Mouse (Mus musculus): Measurements from ENCODE around the gene Tmem240. TPM values are rescaled to one million over a fixed set of nuclear protein-coding genes. Genes with fewer than 3 reads are reported as not detected.
"Not testable (repeated sequence)": the region's sequence is repeated elsewhere in the genome, so short reads cannot be mapped to it uniquely, and the experiment has no call there.

The Tmem240 gene
- polyA plus RNA-seq (2012; ENCODE audit: insufficient read depth, insufficient read length, missing spikeins), result 0.46 TPM in 1 of 2 replicates, not detected in the other

- Histone ChIP-seq H3K27ac (replicated peaks; ENCODE audit: low read depth, low read length) (peak within 1 kb of the TSS; percentile 79), H3K4me3 (ENCODE audit: insufficient read depth, low read depth, low read length) (peak within 1 kb of the TSS; percentile 73), H3K4me1 (ENCODE audit: control insufficient read depth, insufficient read depth, insufficient read length, low read length) (no peaks in the 10 kb centered on the region)
Observed at GRCm38 (mm10) chr4:155734350-155734941, at the start of gene Tmem240. Gene Tmem240, plus strand, starts transcription at chr4:155734800.

GRCm38 (mm10) chr4:155687764-155688163, 46.8 kb upstream of the Tmem240 start:
- not testable (repeated sequence) for H3K4me1 ChIP-seq (ENCODE audit: control insufficient read depth, insufficient read depth, insufficient read length, low read length); H3K27ac ChIP-seq (replicated peaks; ENCODE audit: low read depth, low read length); H3K4me3 ChIP-seq (ENCODE audit: insufficient read depth, low read depth, low read length)

- no peaks in the 10 kb centered on the region; the same call in 1 of the 2 replicates for H3K4me1 ChIP-seq (ENCODE audit: control insufficient read depth, insufficient read depth, insufficient read length, low read length)
- no peak overlapping the region for H3K4me3 ChIP-seq (ENCODE audit: insufficient read depth, low read depth, low read length)
- no peak overlapping the region for H3K27ac ChIP-seq (replicated peaks; ENCODE audit: low read depth, low read length)
Observed at GRCm38 (mm10) chr4:155690571-155691375, 43.8 kb upstream of the Tmem240 start.

GRCm38 (mm10) chr4:155692421-155692820, 42.2 kb upstream of the Tmem240 start:
- no peak overlapping the region for H3K4me3 ChIP-seq (ENCODE audit: insufficient read depth, low read depth, low read length)
- no peak overlapping the region for H3K27ac ChIP-seq (replicated peaks; ENCODE audit: low read depth, low read length)
- no peaks in the 10 kb centered on the region; the same call in 1 of the 2 replicates for H3K4me1 ChIP-seq (ENCODE audit: control insufficient read depth, insufficient read depth, insufficient read length, low read length)

- Histone ChIP-seq H3K4me1 (ENCODE audit: control insufficient read depth, insufficient read depth, insufficient read length, low read length) (no peaks in the 10 kb centered on the region; the same call in 1 of the 2 replicates), H3K27ac (replicated peaks; ENCODE audit: low read depth, low read length) (no peak within 1 kb of the TSS), H3K4me3 (ENCODE audit: insufficient read depth, low read depth, low read length) (peak within 1 kb of the TSS; percentile 68)
Observed at GRCm38 (mm10) chr4:155694111-155694481, 40.5 kb upstream of the Tmem240 start, which contains the start of gene Fndc10. Gene Fndc10, plus strand, starts transcription at chr4:155694342.

- Histone ChIP-seq H3K4me1 (ENCODE audit: control insufficient read depth, insufficient read depth, insufficient read length, low read length) (no peaks in the 10 kb centered on the region; the same call in 1 of the 2 replicates), H3K27ac (replicated peaks; ENCODE audit: low read depth, low read length) (no peak overlapping the region), H3K4me3 (ENCODE audit: insufficient read depth, low read depth, low read length) (peak overlapping the region; percentile 68)
Observed at GRCm38 (mm10) chr4:155694482-155695401, 39.9 kb upstream of the Tmem240 start.

GRCm38 (mm10) chr4:155695531-155696062, 39.0 kb upstream of the Tmem240 start:
- Histone ChIP-seq H3K4me3 (ENCODE audit: insufficient read depth, low read depth, low read length) (peak overlapping the region; percentile 68; the same call in 1 of the 2 replicates), H3K27ac (replicated peaks; ENCODE audit: low read depth, low read length) (no peak overlapping the region), H3K4me1 (ENCODE audit: control insufficient read depth, insufficient read depth, insufficient read length, low read length) (no peaks in the 10 kb centered on the region; the same call in 1 of the 2 replicates)

GRCm38 (mm10) chr4:155696261-155697255, 38.0 kb upstream of the Tmem240 start:
- H3K27ac ChIP-seq (replicated peaks; ENCODE audit: low read depth, low read length), result no peak overlapping the region
- no peak overlapping the region for H3K4me3 ChIP-seq (ENCODE audit: insufficient read depth, low read depth, low read length)
- no peaks in the 10 kb centered on the region; the same call in 1 of the 2 replicates for H3K4me1 ChIP-seq (ENCODE audit: control insufficient read depth, insufficient read depth, insufficient read length, low read length)

GRCm38 (mm10) chr4:155700425-155700824, 34.2 kb upstream of the Tmem240 start:
- H3K4me1 ChIP-seq (ENCODE audit: control insufficient read depth, insufficient read depth, insufficient read length, low read length), result no peaks in the 10 kb centered on the region
- H3K4me3 ChIP-seq (ENCODE audit: insufficient read depth, low read depth, low read length), result no peak overlapping the region
- no peak overlapping the region for H3K27ac ChIP-seq (replicated peaks; ENCODE audit: low read depth, low read length)

- no peak overlapping the region for H3K27ac ChIP-seq (replicated peaks; ENCODE audit: low read depth, low read length)
- H3K4me1 ChIP-seq (ENCODE audit: control insufficient read depth, insufficient read depth, insufficient read length, low read length), result no peaks in the 10 kb centered on the region
- no peak overlapping the region for H3K4me3 ChIP-seq (ENCODE audit: insufficient read depth, low read depth, low read length)
Observed at GRCm38 (mm10) chr4:155703425-155703929, 31.1 kb upstream of the Tmem240 start.

GRCm38 (mm10) chr4:155704721-155705591, 29.6 kb upstream of the Tmem240 start, which contains the start of gene Ssu72:
Gene Ssu72, plus strand, starts transcription at chr4:155704800.
- peak within 1 kb of the TSS; percentile 95 for H3K27ac ChIP-seq (replicated peaks; ENCODE audit: low read depth, low read length)
- H3K4me3 ChIP-seq (ENCODE audit: insufficient read depth, low read depth, low read length), result peak within 1 kb of the TSS; percentile 73
- H3K4me1 ChIP-seq (ENCODE audit: control insufficient read depth, insufficient read depth, insufficient read length, low read length), result peaks cover 8% of the 10 kb centered on the region; the same call in 1 of the 2 replicates

- H3K4me1 ChIP-seq (ENCODE audit: control insufficient read depth, insufficient read depth, insufficient read length, low read length), result peaks cover 9% of the 10 kb centered on the region; the same call in 1 of the 2 replicates
- peak overlapping the region; percentile 92 for H3K27ac ChIP-seq (replicated peaks; ENCODE audit: low read depth, low read length)
- peak overlapping the region; percentile 73 for H3K4me3 ChIP-seq (ENCODE audit: insufficient read depth, low read depth, low read length)
Observed at GRCm38 (mm10) chr4:155705592-155705929, 29.0 kb upstream of the Tmem240 start.

GRCm38 (mm10) chr4:155708582-155708981, 26.0 kb upstream of the Tmem240 start:
- H3K27ac ChIP-seq (replicated peaks; ENCODE audit: low read depth, low read length), result no peak overlapping the region; the same call in 1 of the 2 replicates
- H3K4me3 ChIP-seq (ENCODE audit: insufficient read depth, low read depth, low read length), result no peak overlapping the region
- H3K4me1 ChIP-seq (ENCODE audit: control insufficient read depth, insufficient read depth, insufficient read length, low read length), result peaks cover 9% of the 10 kb centered on the region; the same call in 1 of the 2 replicates
